Mouse (Mus musculus): Measurements from ENCODE around the gene Cdc42bpg.

- no peak for TF ChIP-seq GATA1 (IDR thresholded peaks at IDR 0.05; ENCODE audit: low read length)
- no peak for TF ChIP-seq TAL1 (IDR thresholded peaks at IDR 0.05; ENCODE audit: low read length)
Observed at GRCm38 (mm10) chr19:6342276-6342933, 36.1 kb downstream of the Cdc42bpg start.

Data from erythroblast, embryonic 14.5 days (primary cell).